Mouse (Mus musculus) embryonic facial prominence, embryonic 10.5 days (tissue): ENCODE measurements around the gene C1qtnf2. TPM values are rescaled to one million over a fixed set of nuclear protein-coding genes. Genes with fewer than 3 reads are reported as not detected.

Source experiments
- DNase-seq: peaks from one replicate; pipeline ENCODE4 v3.0.0-alpha.2; 2017; ENCODE audit warnings: low spot score
- H3K27ac ChIP-seq: fragments of 300-500 bp; sonication (generic); replicated peaks from 2 replicates; pipeline ENCODE4 v1.5.1; 2016; ENCODE audit warnings: mild to moderate bottlenecking
- H3K27me3 ChIP-seq: fragments of 300-500 bp; sonication (generic); replicated peaks from 2 replicates; pipeline ENCODE4 v1.6.1; 2016; ENCODE audit warnings: low read depth, mild to moderate bottlenecking; ENCODE audit not compliant: poor library complexity, severe bottlenecking
- H3K36me3 ChIP-seq: fragments of 300-500 bp; sonication (generic); replicated peaks from 2 replicates; pipeline ENCODE4 v1.6.1; 2016; ENCODE audit warnings: mild to moderate bottlenecking, moderate library complexity
- H3K4me1 ChIP-seq: fragments of 300-500 bp; sonication (generic); 2 replicates; pipeline ENCODE4 v1.6.1; 2016
- H3K4me3 ChIP-seq: fragments of 300-500 bp; sonication (generic); 2 replicates; pipeline ENCODE4 v1.5.1; 2016; ENCODE audit warnings: mild to moderate bottlenecking, moderate library complexity
- H3K9me3 ChIP-seq: fragments of 300-500 bp; sonication (generic); 2 replicates; pipeline ENCODE4 v1.6.1; 2016; ENCODE audit warnings: mild to moderate bottlenecking
- WGBS: fragments of 180-500 bp; shearing (Covaris S2); methylation state at CpG from one replicate; pipeline ENCODE4 v1.1.7; 2016; 5-methylcytosine and 5-hydroxymethylcytosine counted together
- polyA plus RNA-seq: library from polyadenylated mRNA; unstranded; fragments of >200 nt; fragmentation: Nextera tagmentation; extraction: Ambion mirVana; gene quantifications from 2 replicates; pipeline ENCODE4 v1.2.1, GENCODE M21; 2016

Gene C1qtnf2
- polyA plus RNA-seq, 1 experiment from 2014 or later: 0.85 TPM

GRCm38 (mm10) chr11:43520521-43520920 is 46.4 kb downstream of the C1qtnf2 start:
- WGBS: 80% methylated on average over 3 of the region's 3 CpGs

GRCm38 (mm10) chr11:43528078-43528682 is 54.1 kb downstream of the C1qtnf2 start:
- Histone ChIP-seq H3K36me3 (peaks cover 29% of the 10 kb centered on the region), H3K27ac (peak overlapping the region; percentile 99), H3K9me3 (no peaks in the 10 kb centered on the region), H3K27me3 (no peaks in the 10 kb centered on the region; the same call in 1 of the 2 replicates), H3K4me3 (peak overlapping the region; percentile 91), H3K4me1 (peaks cover 38% of the 10 kb centered on the region)
- WGBS: under 1% methylated on average over 25 of the region's 25 CpGs
- no peak for DNase-seq

More at GRCm38 (mm10) chr11:43520521-43520920, 46.4 kb downstream of the C1qtnf2 start:
- DNase-seq: no peak
- Histone ChIP-seq H3K27ac (no peak overlapping the region; the same call in 1 of the 2 replicates), H3K27me3 (no peaks in the 10 kb centered on the region), H3K36me3 (no peaks in the 10 kb centered on the region), H3K4me3 (no peak overlapping the region), H3K9me3 (no peaks in the 10 kb centered on the region), H3K4me1 (peaks cover 14% of the 10 kb centered on the region)

GRCm38 (mm10) chr11:43528683-43529499 is 54.8 kb downstream of the C1qtnf2 start, which contains the start of gene Ccnjl:
TSS of gene Ccnjl (plus strand) at chr11:43528784.
- peak; percentile 88 for DNase-seq

GRCm38 (mm10) chr11:43530043-43530442 is 56.0 kb downstream of the C1qtnf2 start:
- Histone ChIP-seq H3K9me3 (no peaks in the 10 kb centered on the region), H3K4me1 (peaks cover 38% of the 10 kb centered on the region), H3K36me3 (peaks cover 48% of the 10 kb centered on the region), H3K4me3 (peak overlapping the region; percentile 91), H3K27ac (peak overlapping the region; percentile 99), H3K27me3 (no peaks in the 10 kb centered on the region; the same call in 1 of the 2 replicates)
- WGBS: 7% methylated on average over 3 of the region's 3 CpGs
- peak; percentile 61 for DNase-seq

More at GRCm38 (mm10) chr11:43528683-43529499, 54.8 kb downstream of the C1qtnf2 start, which contains the start of gene Ccnjl:
- WGBS: under 1% methylated on average over 79 of the region's 79 CpGs
- Histone ChIP-seq H3K36me3 (peaks cover 36% of the 10 kb centered on the region), H3K27ac (peak within 1 kb of the TSS; percentile 99), H3K9me3 (no peaks in the 10 kb centered on the region), H3K27me3 (no peaks in the 10 kb centered on the region; the same call in 1 of the 2 replicates), H3K4me1 (peaks cover 38% of the 10 kb centered on the region), H3K4me3 (peak within 1 kb of the TSS; percentile 91)

- Histone ChIP-seq H3K4me3 (0 out of 2 replicates have a peak overlapping the region, but pooled peaks have one; percentile 24), H3K4me1 (peaks cover 42% of the 10 kb centered on the region), H3K9me3 (no peaks in the 10 kb centered on the region), H3K27ac (0 out of 2 replicates have a peak overlapping the region, but pooled peaks have one; percentile 99), H3K36me3 (peaks cover 63% of the 10 kb centered on the region), H3K27me3 (no peaks in the 10 kb centered on the region)
- WGBS: 77% methylated on average over 5 of the region's 5 CpGs
- peak; percentile 32 for DNase-seq
Measured at GRCm38 (mm10) chr11:43531619-43532018, 57.5 kb downstream of the C1qtnf2 start.

- Histone ChIP-seq H3K36me3 (peaks cover 85% of the 10 kb centered on the region), H3K27me3 (no peaks in the 10 kb centered on the region), H3K4me1 (peaks cover 55% of the 10 kb centered on the region), H3K9me3 (no peaks in the 10 kb centered on the region), H3K4me3 (no peak overlapping the region), H3K27ac (no peak overlapping the region)
- peak; percentile 34 for DNase-seq
- 69% methylated on average over 6 of the region's 6 CpGs for WGBS
Measured at GRCm38 (mm10) chr11:43537074-43537473, 63.0 kb downstream of the C1qtnf2 start.

- peaks cover 85% of the 10 kb centered on the region for H3K36me3 ChIP-seq
- peak; percentile 64 for DNase-seq
- H3K9me3 ChIP-seq: no peaks in the 10 kb centered on the region
- H3K27ac ChIP-seq: peak overlapping the region; percentile 54; the same call in 1 of the 2 replicates
- 16% methylated on average over 6 of the region's 6 CpGs for WGBS
- H3K27me3 ChIP-seq: no peaks in the 10 kb centered on the region
- H3K4me1 ChIP-seq: peaks cover 74% of the 10 kb centered on the region
- H3K4me3 ChIP-seq: peak overlapping the region; percentile 11; the same call in 1 of the 2 replicates
Measured at GRCm38 (mm10) chr11:43539863-43540262, 65.8 kb downstream of the C1qtnf2 start.

Other genes starting within 250 kb of the C1qtnf2 start
- 98.5 and 99.8 TPM in 2 replicates for gene Pttg1, start 48.0 kb upstream of the C1qtnf2 start, polyA plus RNA-seq
- gene Slu7, start 40.5 kb upstream of the C1qtnf2 start, polyA plus RNA-seq: 48.5 and 56.7 TPM in 2 replicates
- gene Ccnjl, start 54.5 kb downstream of the C1qtnf2 start, polyA plus RNA-seq: 37.8 and 39.6 TPM in 2 replicates
- gene 4933415A04Rik, start 112.8 kb downstream of the C1qtnf2 start, polyA plus RNA-seq: 12.4 and 13.7 TPM in 2 replicates
- gene Fabp6, start 127.3 kb downstream of the C1qtnf2 start, polyA plus RNA-seq: not detected in 2 replicates
- 27.5 and 28.8 TPM in 2 replicates for gene Pwwp2a, start 207.7 kb downstream of the C1qtnf2 start, polyA plus RNA-seq